Mouse (Mus musculus) midbrain, embryonic 14.5 days (tissue): ENCODE results near the gene Ets2. TPM values are rescaled to one million over a fixed set of nuclear protein-coding genes. Genes with fewer than 3 reads are reported as not detected.
A peak's percentile ranks its signal among the peaks of the same experiment; 100 is the strongest.
"Not testable (repeated sequence)": the region's sequence is repeated elsewhere in the genome, so short reads cannot be mapped to it uniquely, and the experiment has no call there.

Experiments
- ATAC-seq: fragments of 200-750 bp; cut with Nextera tagmentation; 2 replicates; pipeline ENCODE4 v1.8.0; 2017; ENCODE audit warnings: moderate number of reproducible peaks, moderate library complexity; ENCODE audit not compliant: low FRiP score, low TSS enrichment
- DNase-seq: peaks from one replicate; pipeline ENCODE4 v3.0.0-alpha.2; 2015
- H3K27ac ChIP-seq: fragments of 300-500 bp; sonication (generic); replicated peaks from 2 replicates; pipeline ENCODE4 v1.5.1; 2014; ENCODE audit warnings: mild to moderate bottlenecking, low read depth, low read length, moderate library complexity
- H3K27me3 ChIP-seq: fragments of 300-500 bp; sonication (generic); 2 replicates; pipeline ENCODE4 v1.6.1; 2014; ENCODE audit warnings: low read length, control low read depth, mixed read lengths; ENCODE audit not compliant: control insufficient read depth, insufficient read depth
- H3K36me3 ChIP-seq: fragments of 300-500 bp; sonication (generic); 2 replicates; pipeline ENCODE4 v1.6.1; 2014; ENCODE audit warnings: low read length, control low read depth; ENCODE audit not compliant: control insufficient read depth, insufficient read depth
- H3K4me1 ChIP-seq: fragments of 300-500 bp; sonication (generic); 2 replicates; pipeline ENCODE4 v1.6.1; 2014; ENCODE audit warnings: mild to moderate bottlenecking, antibody characterized with exemption, low read length, control low read depth; ENCODE audit not compliant: control insufficient read depth, insufficient read depth
- H3K4me2 ChIP-seq: fragments of 300-500 bp; sonication (generic); 2 replicates; pipeline ENCODE4 v1.6.1; 2014; ENCODE audit warnings: mild to moderate bottlenecking, low read length, moderate library complexity
- H3K4me3 ChIP-seq: fragments of 300-500 bp; sonication (generic); replicated peaks from 2 replicates; pipeline ENCODE4 v1.5.1; 2014; ENCODE audit warnings: low read depth, low read length
- H3K9ac ChIP-seq: fragments of 300-500 bp; sonication (generic); replicated peaks from 2 replicates; pipeline ENCODE4 v1.6.1; 2014; ENCODE audit warnings: mild to moderate bottlenecking, low read length, moderate library complexity
- H3K9me3 ChIP-seq: fragments of 300-500 bp; sonication (generic); 2 replicates; pipeline ENCODE4 v1.6.1; 2016; ENCODE audit warnings: low read length, control low read depth, mixed read lengths; ENCODE audit not compliant: control insufficient read depth
- WGBS: fragments of 180-500 bp; shearing (Covaris S2); extraction: QIAGEN DNeasy Blood & Tissue Kit; methylation state at CpG from one replicate; pipeline ENCODE4 v1.1.7; 2014; 5-methylcytosine and 5-hydroxymethylcytosine counted together
- polyA plus RNA-seq: library from polyadenylated mRNA; unstranded; fragments of >200 nt; fragmentation: Nextera tagmentation; extraction: Ambion mirVana; gene quantifications from 2 replicates; pipeline ENCODE4 v1.2.1, GENCODE M21; 2014

Ets2 gene
- polyA plus RNA-seq, 1 experiment from 2014 or later = 12.4 TPM

DNA sequence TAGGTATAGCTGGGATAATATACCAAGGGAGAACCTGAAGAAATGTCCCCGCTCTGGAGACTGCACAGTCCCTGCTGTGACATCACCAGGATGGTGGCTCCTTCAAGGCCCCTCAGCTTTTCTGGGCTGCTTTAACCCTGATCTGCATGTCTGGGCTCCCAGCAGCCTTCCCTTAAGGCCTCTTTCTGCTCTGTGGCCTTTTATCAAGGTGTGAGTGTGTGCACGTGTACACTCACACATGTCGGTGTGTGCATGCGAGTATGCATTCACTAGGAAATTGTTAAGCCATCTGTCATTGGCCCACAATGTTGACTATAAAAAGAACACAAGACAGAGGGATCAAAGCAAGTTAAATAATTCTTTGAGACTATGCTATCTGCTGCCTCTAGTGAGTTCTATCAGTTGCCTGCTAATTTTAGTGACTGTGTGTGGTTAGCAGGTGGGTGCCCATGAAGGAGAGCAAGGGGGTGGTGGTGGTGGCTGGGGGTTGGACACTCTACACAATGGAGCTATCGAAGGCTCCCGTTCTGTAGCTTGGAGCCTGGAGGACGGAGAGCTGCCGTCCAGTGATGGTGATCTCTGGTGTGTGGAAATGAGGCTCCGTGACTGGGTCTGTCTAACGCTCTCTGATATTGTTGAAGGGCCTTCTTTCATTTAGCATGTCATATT lies 2.9 kb downstream of the Ets2 start:
- Histone ChIP-seq H3K9me3 (no peaks in the 10 kb centered on the region), H3K27me3 (no peaks in the 10 kb centered on the region), H3K9ac (no peak overlapping the region), H3K27ac (no peak overlapping the region), H3K36me3 (peaks cover 4% of the 10 kb centered on the region), H3K4me2 (peak overlapping the region; percentile 62; the same call in 1 of the 2 replicates), H3K4me1 (peaks cover 20% of the 10 kb centered on the region; the same call in 1 of the 2 replicates), H3K4me3 (no peak overlapping the region)
- ATAC-seq (no peak), DNase-seq (no peak)
- WGBS = 85% methylated on average over 10 of the region's 10 CpGs

DNA sequence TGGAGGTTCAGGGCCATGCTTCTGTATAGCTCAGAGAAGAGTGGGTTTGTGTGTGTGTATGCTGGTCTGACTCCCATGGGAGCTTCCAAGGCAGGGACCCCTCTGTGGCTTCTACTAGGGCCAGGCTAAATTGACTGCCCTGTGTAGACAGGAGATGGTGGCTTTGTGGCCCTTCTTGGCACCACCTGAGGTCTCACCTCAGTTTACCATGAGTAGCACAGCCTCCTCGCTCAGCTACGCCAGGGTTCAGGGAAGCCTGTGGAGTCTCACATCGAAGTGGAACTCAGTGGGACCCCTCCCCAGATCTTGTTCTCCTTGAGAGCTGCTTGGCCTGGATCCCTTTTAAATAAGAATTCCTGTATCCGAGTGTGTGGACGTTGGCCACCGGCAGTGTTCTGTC lies 3.9 kb downstream of the Ets2 start:
- Histone ChIP-seq H3K4me1 (peaks cover 20% of the 10 kb centered on the region; the same call in 1 of the 2 replicates), H3K4me2 (no peak overlapping the region), H3K9ac (no peak overlapping the region), H3K4me3 (no peak overlapping the region), H3K9me3 (no peaks in the 10 kb centered on the region), H3K27me3 (no peaks in the 10 kb centered on the region), H3K27ac (no peak overlapping the region), H3K36me3 (peaks cover 14% of the 10 kb centered on the region)
- DNase-seq = no peak
- ATAC-seq = no peak
- 95% methylated on average over 6 of the region's 6 CpGs for WGBS

DNA sequence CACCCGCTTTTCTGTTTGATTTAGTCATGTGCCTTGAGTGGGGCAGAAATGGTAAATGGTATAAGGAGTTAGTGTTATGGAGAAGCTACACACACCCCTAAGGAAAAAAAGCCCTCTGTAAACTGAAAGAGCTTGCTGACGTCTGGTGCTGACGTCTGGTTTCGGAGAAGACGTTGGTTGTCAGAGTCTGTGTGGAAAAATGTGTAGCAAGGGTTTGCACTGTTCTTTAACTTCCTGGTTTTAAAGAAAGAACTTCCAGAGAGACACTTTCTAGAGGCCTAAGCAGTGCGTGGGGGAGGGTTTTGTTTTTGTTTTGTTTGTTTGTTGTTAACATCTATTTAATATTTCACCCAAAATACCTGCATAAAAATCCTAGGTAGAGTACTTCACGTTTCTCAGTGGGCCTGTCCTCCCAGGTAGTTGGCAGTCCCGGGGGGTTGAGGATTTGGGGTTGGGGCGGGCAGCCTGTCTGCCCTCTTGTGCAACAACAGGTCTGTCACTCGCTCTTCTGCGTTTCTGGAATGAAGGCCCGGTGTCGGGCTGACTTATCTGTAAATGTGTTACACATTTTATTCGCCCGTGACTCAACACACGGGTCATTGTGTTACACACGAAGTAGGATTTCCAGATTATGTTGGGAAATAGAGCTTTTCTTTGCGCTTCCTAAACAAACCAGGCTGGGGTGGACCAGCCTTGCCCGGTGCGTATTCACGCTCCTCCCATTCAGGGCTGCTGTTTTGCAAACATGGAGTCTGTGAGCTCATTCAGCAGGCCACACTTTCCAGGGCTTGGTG lies 6.5 kb downstream of the Ets2 start:
- no peak overlapping the region for H3K9ac ChIP-seq
- WGBS = 86% methylated on average over 21 of the region's 21 CpGs
- peaks cover 31% of the 10 kb centered on the region for H3K36me3 ChIP-seq
- no peak for ATAC-seq
- no peak overlapping the region for H3K4me2 ChIP-seq
- no peaks in the 10 kb centered on the region for H3K27me3 ChIP-seq
- no peak for DNase-seq
- H3K4me3 ChIP-seq = no peak overlapping the region
- H3K4me1 ChIP-seq = peaks cover 11% of the 10 kb centered on the region; the same call in 1 of the 2 replicates
- no peaks in the 10 kb centered on the region for H3K9me3 ChIP-seq
- H3K27ac ChIP-seq = no peak overlapping the region

GRCm38 (mm10) chr16:95709175-95709574 lies 7.3 kb downstream of the Ets2 start:
- H3K9me3 ChIP-seq = no peaks in the 10 kb centered on the region
- peaks cover 37% of the 10 kb centered on the region for H3K36me3 ChIP-seq
- peaks cover 6% of the 10 kb centered on the region; the same call in 1 of the 2 replicates for H3K4me1 ChIP-seq
- no peak overlapping the region for H3K4me3 ChIP-seq
- no peak for ATAC-seq
- no peak overlapping the region for H3K4me2 ChIP-seq
- H3K9ac ChIP-seq = no peak overlapping the region
- no peaks in the 10 kb centered on the region for H3K27me3 ChIP-seq
- DNase-seq = no peak
- WGBS = 90% methylated on average over 4 of the region's 4 CpGs
- H3K27ac ChIP-seq = no peak overlapping the region

DNA sequence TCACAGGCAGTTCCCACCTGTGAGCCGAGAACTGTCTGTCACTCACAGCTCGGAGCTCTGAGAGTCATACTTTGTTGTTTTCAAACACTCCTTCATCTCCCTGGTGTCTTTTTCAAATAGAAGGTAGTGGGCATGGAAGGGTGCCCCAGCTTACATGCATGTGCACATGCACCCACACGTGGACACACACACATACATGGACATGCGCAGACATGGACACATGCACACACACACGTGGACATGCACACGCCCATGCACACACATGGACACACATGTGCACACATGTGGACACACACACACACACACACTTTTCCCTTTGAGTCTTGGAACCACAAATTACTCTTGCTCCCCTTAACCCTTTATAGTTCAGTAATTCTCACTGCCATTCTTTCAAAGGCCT lies 8.3 kb downstream of the Ets2 start:
- DNase-seq (no peak), ATAC-seq (no peak)
- 96% methylated on average over 6 of the region's 6 CpGs for WGBS
- Histone ChIP-seq H3K27me3 (no peaks in the 10 kb centered on the region), H3K27ac (no peak overlapping the region), H3K4me2 (no peak overlapping the region), H3K4me3 (no peak overlapping the region), H3K9me3 (no peaks in the 10 kb centered on the region), H3K4me1 (no peaks in the 10 kb centered on the region), H3K36me3 (peaks cover 46% of the 10 kb centered on the region), H3K9ac (no peak overlapping the region)

DNA sequence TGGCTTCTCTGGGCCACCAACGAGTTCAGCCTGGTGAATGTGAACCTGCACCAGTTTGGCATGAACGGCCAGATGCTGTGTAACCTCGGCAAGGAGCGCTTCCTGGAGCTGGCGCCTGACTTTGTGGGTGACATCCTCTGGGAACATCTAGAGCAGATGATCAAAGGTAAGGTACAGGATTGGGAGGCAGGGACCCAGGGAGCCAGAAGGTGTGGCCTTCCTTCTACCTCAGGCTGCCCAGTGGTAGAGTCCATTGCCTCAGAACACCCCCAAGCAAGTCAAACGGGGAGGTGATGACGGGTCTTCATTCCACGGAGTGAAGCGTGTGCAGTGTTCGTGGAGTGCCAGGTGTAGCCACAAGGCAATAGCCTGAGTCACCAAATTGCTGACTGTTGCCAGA lies 10.2 kb downstream of the Ets2 start:
- ATAC-seq (no peak), DNase-seq (no peak)
- Histone ChIP-seq H3K27me3 (no peaks in the 10 kb centered on the region), H3K4me3 (no peak overlapping the region), H3K36me3 (peaks cover 66% of the 10 kb centered on the region), H3K9ac (no peak overlapping the region), H3K27ac (no peak overlapping the region), H3K4me1 (no peaks in the 10 kb centered on the region), H3K4me2 (no peak overlapping the region), H3K9me3 (no peaks in the 10 kb centered on the region)
- WGBS = 95% methylated on average over 10 of the region's 10 CpGs

- not testable (repeated sequence) for H3K9me3 ChIP-seq, H3K4me2 ChIP-seq, H3K4me3 ChIP-seq, ATAC-seq, DNase-seq, H3K27me3 ChIP-seq, H3K9ac ChIP-seq, H3K27ac ChIP-seq, H3K4me1 ChIP-seq
- 86% methylated on average over 2 of the region's 2 CpGs for WGBS
- peaks cover 76% of the 10 kb centered on the region for H3K36me3 ChIP-seq
Measured at GRCm38 (mm10) chr16:95713077-95713476, 11.2 kb downstream of the Ets2 start.

GRCm38 (mm10) chr16:95715026-95715425 lies 13.2 kb downstream of the Ets2 start:
- Histone ChIP-seq H3K27ac (no peak overlapping the region), H3K9me3 (no peaks in the 10 kb centered on the region), H3K9ac (no peak overlapping the region), H3K4me3 (no peak overlapping the region), H3K4me1 (no peaks in the 10 kb centered on the region), H3K27me3 (no peaks in the 10 kb centered on the region), H3K36me3 (peaks cover 88% of the 10 kb centered on the region), H3K4me2 (no peak overlapping the region)
- ATAC-seq (no peak), DNase-seq (no peak)
- WGBS = 95% methylated on average over 11 of the region's 11 CpGs
